Mouse (Mus musculus): ENCODE measurements around the gene Cdcp2.

Gene Cdcp2

GRCm38 (mm10) chr4:107096841-107097373 lies at the start of gene Cdcp2:
TSS of gene Cdcp2 (plus strand) at chr4:107096891.
- no peak for DNase-seq

GRCm38 (mm10) chr4:107047806-107048205 lies 48.9 kb upstream of the Cdcp2 start:
- DNase-seq, result peak; percentile 59

GRCm38 (mm10) chr4:107048568-107049162 lies 48.0 kb upstream of the Cdcp2 start:
- DNase-seq, result peak; percentile 94

GRCm38 (mm10) chr4:107051889-107052288 lies 44.8 kb upstream of the Cdcp2 start:
- no peak for DNase-seq

DNA sequence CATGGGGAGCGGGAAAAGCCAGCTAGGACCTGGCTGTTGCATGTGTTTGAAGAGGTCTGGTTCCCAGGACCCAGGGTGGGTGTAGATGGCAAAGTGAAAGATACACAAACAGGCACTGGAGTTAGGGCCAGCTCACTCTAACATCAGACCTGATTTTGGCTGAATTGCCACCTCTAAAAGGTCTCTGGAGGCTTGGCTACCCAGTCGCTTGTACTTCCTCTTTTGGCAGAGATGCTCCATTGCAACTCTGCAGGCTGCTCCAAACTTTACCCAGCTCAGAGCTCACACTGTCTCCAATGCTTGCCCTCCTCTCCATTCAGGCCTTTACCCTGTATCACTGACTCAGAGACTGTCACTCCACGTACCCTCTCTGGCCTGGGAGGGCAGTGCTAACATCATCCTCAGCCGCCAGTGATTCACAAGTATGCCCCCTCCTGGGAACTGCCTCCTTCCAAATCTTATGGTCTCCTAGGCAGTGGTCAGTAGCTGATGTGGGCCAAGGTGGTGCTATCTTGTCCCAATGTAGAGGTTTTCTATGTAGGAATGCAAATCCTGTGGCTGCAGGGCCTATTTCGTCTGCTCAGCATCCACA lies 43.6 kb upstream of the Cdcp2 start:
- no peak for DNase-seq

DNA sequence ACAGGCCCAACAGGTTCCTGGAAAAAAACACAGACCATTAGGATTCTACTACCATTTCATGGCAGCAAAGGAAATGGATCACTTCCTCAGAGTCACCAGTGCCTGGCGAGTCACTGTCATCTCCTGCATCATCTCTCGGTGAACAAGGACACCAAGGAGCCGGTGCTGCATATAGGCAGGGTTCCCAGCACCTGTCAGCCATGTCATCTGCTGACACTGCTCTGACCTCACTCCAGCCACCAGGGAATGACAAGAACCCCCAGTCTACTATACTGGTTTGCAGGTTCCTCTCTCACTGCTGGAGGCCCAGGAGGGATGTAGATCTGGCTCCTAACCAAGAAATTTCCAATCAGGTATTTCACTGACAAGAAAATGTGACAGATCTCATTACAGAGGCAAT lies 40.6 kb upstream of the Cdcp2 start:
- no peak for DNase-seq

- no peak for DNase-seq
These were observed 38.3 kb upstream of the Cdcp2 start for GRCm38 (mm10) chr4:107058346-107058745.

GRCm38 (mm10) chr4:107058781-107059180 lies 37.9 kb upstream of the Cdcp2 start:
- no peak for DNase-seq

DNA sequence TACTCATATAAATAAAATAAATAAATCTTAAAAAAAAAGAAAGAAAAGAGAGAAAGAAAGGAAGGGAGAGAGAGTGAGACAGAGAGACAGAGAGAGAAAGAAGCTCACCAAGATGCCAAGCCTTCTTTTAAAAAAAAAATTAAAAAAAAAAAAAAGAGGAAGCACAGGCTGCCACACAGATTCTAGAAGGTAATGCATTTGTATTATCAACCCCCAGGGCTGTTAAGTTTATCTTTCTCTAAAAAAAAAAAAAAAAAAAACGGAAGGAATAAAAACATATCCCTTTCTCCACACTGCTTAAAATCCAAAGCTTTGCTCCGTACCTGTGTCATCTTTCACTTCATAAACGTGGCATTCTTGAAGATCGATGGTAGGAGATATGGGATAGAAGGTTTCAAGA lies 35.1 kb upstream of the Cdcp2 start:
- no peak for DNase-seq

GRCm38 (mm10) chr4:107063214-107063613 lies 33.5 kb upstream of the Cdcp2 start:
- no peak for DNase-seq

DNA sequence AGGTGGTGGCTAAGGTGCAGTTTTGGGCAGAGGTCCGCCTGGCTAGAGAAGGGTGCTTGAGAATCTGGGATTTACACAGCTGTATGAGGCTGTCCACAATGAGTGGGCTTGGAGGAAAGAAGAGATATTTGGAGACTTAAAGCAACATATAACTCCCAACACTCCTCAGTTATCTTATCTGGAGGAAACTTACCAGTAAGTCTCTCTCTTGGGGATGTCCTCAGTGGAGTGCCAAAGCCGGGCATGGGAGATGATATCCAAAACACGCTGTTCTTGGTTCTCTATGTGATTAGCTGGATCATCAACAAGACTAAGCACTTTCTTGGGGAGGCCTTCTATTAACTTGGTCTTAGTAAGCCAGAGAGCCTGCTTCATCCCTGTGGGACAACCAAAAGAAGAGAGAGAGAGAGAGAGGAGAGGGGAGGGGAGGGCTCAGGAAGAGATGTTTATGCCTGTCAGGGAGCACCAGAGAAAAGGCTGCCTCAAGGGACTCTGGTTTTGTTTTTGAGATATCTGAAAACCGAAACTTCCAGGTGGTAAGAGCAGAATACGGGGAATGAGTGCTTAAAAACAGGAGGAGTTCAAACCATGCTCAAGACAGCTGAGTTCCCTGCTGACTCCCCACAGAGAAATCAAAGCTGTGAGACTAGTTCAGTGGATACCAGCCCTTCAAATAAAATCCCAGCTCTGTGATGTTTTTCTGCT lies 32.1 kb upstream of the Cdcp2 start:
- no peak for DNase-seq

- peak; percentile 96 for DNase-seq
These were observed 30.2 kb upstream of the Cdcp2 start, which contains the start of the genes Mrpl37 and Cyb5rl for GRCm38 (mm10) chr4:107066252-107067124. TSS of gene Mrpl37 (minus strand) at chr4:107066868. TSS of gene Cyb5rl (plus strand) at chr4:107066988.

DNA sequence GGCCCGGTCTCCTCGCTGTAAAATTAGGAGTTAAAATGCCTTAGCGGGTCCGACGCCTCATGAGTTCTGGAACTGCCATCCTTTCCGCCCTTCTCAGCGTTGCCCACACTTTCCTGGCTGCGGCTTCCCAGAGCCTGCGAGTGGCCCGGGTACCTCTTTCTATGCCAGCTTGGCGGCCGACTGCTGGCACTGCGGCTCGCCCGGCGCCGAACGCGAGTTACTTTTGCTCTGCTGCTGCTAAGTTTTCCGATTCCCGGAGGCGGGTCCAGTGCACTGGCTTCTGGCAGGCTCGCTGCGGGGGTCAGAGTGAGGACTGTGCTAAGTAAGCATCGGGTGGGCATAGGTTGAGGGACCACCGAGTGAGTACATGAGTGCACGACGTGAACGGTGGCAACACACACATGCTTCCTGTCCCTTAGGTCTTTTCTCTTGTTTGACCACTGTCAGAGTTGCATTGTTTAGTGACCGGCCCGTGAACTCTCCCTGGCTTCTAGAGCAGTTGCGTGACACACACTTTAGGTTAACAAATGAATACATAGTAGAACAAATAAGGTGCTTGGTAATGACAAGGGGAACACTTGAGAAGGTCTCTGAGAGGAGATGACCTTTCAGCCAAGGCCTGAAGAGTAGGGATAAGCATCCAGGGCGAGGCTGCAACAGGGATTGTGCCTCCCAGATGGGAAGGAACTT lies 29.4 kb upstream of the Cdcp2 start:
- no peak for DNase-seq

- DNase-seq, result no peak
These were observed 24.3 kb upstream of the Cdcp2 start for GRCm38 (mm10) chr4:107072343-107072742.

DNA sequence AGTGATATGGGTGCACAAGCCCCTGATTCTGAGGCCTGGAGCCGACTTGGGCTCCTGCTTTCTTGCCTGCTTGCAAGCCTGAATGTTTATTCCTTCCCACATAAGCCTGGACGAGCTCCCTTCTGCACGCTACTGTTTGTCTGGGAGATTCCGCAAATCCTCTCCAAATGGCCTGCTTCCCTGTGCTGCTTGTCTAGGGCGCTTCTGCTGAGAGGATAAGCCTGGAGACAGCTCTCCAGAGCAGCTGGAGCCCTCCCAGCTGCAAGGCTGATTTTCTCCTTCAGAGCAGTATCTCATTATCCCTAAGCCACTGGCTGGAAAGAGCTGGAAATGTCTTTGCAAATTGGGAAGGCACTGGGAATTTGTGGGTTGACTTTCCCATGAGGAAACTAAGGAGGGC lies 21.2 kb upstream of the Cdcp2 start:
- DNase-seq, result no peak

DNA sequence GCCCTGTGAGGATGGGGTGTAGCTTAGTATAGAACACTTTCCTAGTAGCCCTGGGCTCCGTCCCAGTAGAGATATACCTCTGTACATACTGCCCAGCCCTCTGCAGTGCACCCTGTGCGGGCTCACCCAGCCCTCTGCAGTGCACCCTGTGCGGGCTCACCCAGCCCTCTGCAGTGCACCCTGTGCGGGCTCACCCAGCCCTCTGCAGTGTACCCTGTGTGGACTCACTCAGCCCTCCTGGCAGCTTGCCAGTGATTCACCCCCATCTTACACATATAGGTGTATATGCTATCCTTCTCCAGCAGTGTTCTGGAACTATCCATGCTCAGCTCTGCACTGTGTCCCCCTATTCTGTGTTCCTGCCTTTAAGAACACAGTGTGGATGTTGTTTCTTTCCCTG lies 17.8 kb upstream of the Cdcp2 start:
- DNase-seq, result no peak

DNA sequence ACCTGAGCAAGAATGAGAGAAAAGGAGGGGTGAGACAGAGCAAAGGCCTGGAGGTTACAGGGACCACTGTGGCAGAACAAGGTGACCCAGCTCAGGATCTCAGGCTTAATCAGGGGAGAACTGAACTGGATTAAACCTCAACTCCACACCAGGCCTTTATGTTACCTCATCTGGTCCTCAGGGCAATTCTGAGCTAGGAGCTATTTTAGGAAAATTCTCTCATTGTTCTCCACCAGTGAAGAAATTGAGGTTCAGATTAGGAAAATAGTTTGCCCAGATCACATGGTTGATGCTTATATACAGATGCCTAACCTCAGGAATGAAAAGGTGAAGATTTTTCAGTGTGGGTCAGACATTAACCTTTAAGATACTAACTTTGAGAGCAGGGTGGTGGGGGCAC lies 17.0 kb upstream of the Cdcp2 start:
- no peak for DNase-seq

DNA sequence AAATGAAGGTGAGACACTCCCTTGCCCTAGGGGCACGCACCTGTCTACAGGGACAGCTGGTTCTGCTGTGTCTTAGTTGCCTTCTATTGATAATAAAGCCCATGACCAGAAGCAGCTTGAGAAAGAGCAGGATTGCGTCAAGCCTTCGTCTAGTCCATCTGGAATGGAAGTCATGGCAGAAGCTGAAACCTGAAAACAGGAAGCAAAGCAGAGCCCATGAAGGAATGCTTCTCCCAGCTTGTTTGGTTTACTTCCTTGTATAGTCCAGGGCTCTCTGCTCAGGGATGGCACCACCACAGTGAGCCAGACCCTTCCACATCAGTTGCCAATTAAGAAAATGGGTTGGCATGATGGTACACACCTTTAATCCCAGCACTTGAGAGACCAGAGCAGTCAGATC lies 14.5 kb upstream of the Cdcp2 start:
- no peak for DNase-seq

DNA sequence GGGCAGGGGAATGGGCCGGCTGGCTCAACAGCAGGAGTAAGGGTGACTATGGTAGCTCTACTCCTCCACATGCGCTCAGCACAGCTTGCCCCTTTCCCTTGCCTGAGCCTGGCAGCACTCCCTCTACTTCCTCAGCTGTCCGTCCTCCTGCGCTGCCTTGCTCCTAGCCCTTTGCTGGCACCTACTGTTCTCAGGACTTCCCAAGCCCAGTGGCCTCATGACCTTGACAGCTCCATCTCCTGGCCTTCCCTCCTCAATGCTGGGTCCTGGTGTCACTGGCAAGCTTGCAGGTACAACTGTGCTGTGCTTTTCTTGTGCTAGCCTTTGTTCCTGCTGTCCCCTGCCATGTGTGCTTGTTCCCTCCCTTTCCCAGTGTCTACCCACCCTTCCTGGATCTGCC lies 13.6 kb upstream of the Cdcp2 start:
- no peak for DNase-seq

GRCm38 (mm10) chr4:107084343-107084742 lies 12.3 kb upstream of the Cdcp2 start:
- DNase-seq, result peak; percentile 25

- DNase-seq, result no peak
These were observed 11.8 kb upstream of the Cdcp2 start for GRCm38 (mm10) chr4:107084858-107085257.

DNA sequence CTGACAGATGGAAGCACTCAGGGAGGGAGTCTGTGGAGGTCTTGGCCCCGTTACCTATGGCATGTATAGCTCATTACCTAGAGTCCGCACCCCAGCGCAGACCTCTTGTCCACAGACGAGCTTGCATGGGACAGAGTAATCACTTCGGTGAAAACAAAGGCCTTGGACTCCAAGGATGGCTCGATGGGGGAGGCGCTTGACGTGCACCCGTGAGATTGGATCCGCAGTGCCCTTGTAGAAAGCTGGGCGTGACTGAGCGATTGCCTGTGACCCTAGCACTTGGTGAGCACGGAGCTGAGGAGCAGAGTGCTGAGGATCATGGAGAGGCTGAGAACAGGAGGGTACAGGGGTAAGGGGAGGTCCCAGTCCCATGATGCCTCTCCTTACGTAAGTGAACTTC lies 5.0 kb upstream of the Cdcp2 start:
- no peak for DNase-seq
